Mouse (Mus musculus) G1E (cell line): ENCODE results near the gene E2f1.

Source experiments
- CTCF ChIP-seq: IDR thresholded peaks from 2 replicates; pipeline ENCODE4 v1.5.1; 2012; ENCODE audit warnings: low read depth, low read length, inconsistent platforms, mixed read lengths
- GATA2 ChIP-seq: IDR thresholded peaks from 2 replicates; pipeline ENCODE4 v1.6.1; 2012; ENCODE audit warnings: low read depth, low read length, inconsistent platforms, borderline replicate concordance

DNA sequence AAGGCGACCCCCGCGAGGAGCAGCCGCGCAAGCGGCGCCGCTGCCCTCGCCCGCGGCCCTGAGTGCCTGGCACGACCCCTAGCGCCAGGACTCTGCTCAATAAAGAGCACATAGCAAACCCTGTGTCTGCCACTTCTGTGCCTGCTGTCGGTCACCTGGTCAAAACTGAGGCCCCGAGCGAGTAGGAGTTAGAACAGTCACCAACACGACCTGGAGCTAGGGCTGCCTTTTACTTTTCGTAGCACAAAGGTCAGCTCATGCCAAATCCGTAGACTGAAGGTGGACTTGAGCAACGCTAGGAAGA is 19.9 kb downstream of the E2f1 start:
- TF ChIP-seq CTCF (no peak), GATA2 (no peak)
